In the genomic region with DNA sequence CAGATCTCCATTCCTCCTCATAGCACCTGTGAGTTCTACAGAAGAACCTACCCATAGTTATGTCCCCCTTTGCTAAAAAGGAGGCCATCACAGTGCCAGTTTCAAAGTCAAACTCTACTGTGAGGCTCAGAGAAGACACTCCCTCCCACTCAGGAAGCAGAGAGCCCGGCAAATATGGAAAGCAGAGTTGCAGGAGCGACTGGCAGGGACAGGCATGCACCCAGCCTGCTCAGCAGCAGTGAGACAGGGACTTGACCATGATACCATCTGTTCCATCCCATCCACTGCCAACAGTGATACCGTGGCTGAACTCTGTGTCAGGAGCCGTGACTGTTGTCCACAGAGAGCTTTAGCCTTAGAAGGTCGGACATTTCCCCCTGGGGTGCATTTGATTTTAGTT, we compare ENCODE assay signal across 17 mouse cellular contexts.
DNase-seq lines count a peak whose midpoint lies in the region; ATAC-seq and TF ChIP-seq lines count a peak whose summit lies in the region.
"Had no signal": no experiment of that assay in that cellular context is flagged by ENCODE, and none has a peak within 500 bp of the region (broad histone marks: within the 10 kb centered on the region; RNA-seq: fewer than 3 reads in every experiment).

No protein-coding gene starts in this region.

- H3K27me3 ChIP-seq in myocyte (ENCODE audit: control insufficient read depth, insufficient read depth, insufficient read length), result no peaks in the 10 kb centered on the region
- H3K27me3 ChIP-seq: embryonic facial prominence, embryonic 12.5 days; forebrain, embryonic 13.5 days; limb, embryonic 12.5 days; neural tube, embryonic 12.5 days had no signal

- intact Hi-C loops in left cerebral cortex, postnatal 4 days (cut with DNase I), result loop anchor here (10.0 kb wide), 1 partner anchor 120 kb away; a partner anchor contains a TSS
- intact Hi-C loops in left cerebral cortex, postnatal 10 days (cut with DNase I), result no loop called here

- ATAC-seq in erythroblast, adult 5-6 weeks (replicated peaks; ENCODE audit: low FRiP score, poor library complexity, severe bottlenecking), result no peak
- ATAC-seq: CD4-positive, CD25-positive, alpha-beta regulatory T cell, adult 4 months; forebrain, embryonic 13.5 days; liver, postnatal 0 days had no signal

- DNase-seq in left cerebral cortex, postnatal 4 days, result peak; percentile 55
- no peak for DNase-seq in left cerebral cortex, postnatal 10 days (ENCODE audit: extremely low spot score in 1 of 2, low spot score in 2 of 2)
- DNase-seq in cerebellum, adult 18-20 months, result peak; percentile 85 to 93
- DNase-seq in cerebellum, postnatal 25 days, result peak; percentile 86 to 87
- DNase-seq in thymus, postnatal 0 days (ENCODE audit: low spot score), result no peak
- DNase-seq: adrenal gland, postnatal 14 days; heart, adult 18-20 months; kidney, adult 11 months; kidney, postnatal 4 days; liver, postnatal 0 days had no signal

- no peak overlapping the region for H3ac ChIP-seq in myocyte (ENCODE audit: control insufficient read depth, insufficient read length)

- H3K79me2 ChIP-seq in myocyte (ENCODE audit: control insufficient read depth, insufficient read depth), result peaks cover 9% of the 10 kb centered on the region

- no peak overlapping the region for H3K4me3 ChIP-seq in myocyte
- H3K4me3 ChIP-seq: embryonic facial prominence, embryonic 12.5 days; forebrain, embryonic 13.5 days; limb, embryonic 12.5 days; neural tube, embryonic 12.5 days had no signal

- no peak overlapping the region for H3K4me2 ChIP-seq in myocyte (ENCODE audit: low read depth)
- H3K4me2 ChIP-seq: embryonic facial prominence, embryonic 12.5 days; forebrain, embryonic 13.5 days; limb, embryonic 12.5 days; neural tube, embryonic 12.5 days had no signal

- no peak for TF ChIP-seq POLR2A in myocyte (IDR thresholded peaks at IDR 0.05; ENCODE audit: insufficient read length, low read depth)

- no peaks in the 10 kb centered on the region for H3K36me3 ChIP-seq in myocyte (ENCODE audit: control insufficient read depth, insufficient read depth)
- H3K36me3 ChIP-seq: embryonic facial prominence, embryonic 12.5 days; limb, embryonic 12.5 days; neural tube, embryonic 12.5 days had no signal

TF ChIP-seq in myocyte, 11 proteins besides CTCF, POLR2A, EP300 and RAD21:
- TF ChIP-seq MYOD1 (IDR thresholded peaks at IDR 0.05; ENCODE audit: control insufficient read depth in 1 of 3, insufficient read length in 2 of 3, low read depth in 2 of 3) (peak in 2 of 3 experiments; percentile 63), MAX (IDR thresholded peaks at IDR 0.05; ENCODE audit: low read depth) (no peak), MYOG (IDR thresholded peaks at IDR 0.05; ENCODE audit: control insufficient read depth in 1 of 3, insufficient read depth in 1 of 3, insufficient read length in 2 of 3, low read depth in 2 of 3) (peak in 1 of 3 experiments; percentile 32)

Comparison
In these comparisons a context has a peak if more than half of its experiments do, and no peak if none do; other contexts are left out.
1. DNase-seq: peak in left cerebral cortex, postnatal 4 days (single experiment), cerebellum, adult 18-20 months (2 of 2) and cerebellum, postnatal 25 days (2 of 2); none in left cerebral cortex, postnatal 10 days (0 of 2) and thymus, postnatal 0 days (single experiment).